Mouse (Mus musculus) neural tube, postnatal 0 days (tissue): Measurements from ENCODE around the gene Scaf4. TPM values are rescaled to one million over a fixed set of nuclear protein-coding genes. Genes with fewer than 3 reads are reported as not detected.

Source experiments
- polyA plus RNA-seq: library from polyadenylated mRNA; unstranded; fragments of >200 nt; fragmentation: Nextera tagmentation; extraction: Ambion mirVana; gene quantifications from 2 replicates; pipeline ENCODE4 v1.2.1, GENCODE M21; 2015

The Scaf4 gene
- polyA plus RNA-seq: 15.2 and 19.2 TPM in 2 replicates

DNA sequence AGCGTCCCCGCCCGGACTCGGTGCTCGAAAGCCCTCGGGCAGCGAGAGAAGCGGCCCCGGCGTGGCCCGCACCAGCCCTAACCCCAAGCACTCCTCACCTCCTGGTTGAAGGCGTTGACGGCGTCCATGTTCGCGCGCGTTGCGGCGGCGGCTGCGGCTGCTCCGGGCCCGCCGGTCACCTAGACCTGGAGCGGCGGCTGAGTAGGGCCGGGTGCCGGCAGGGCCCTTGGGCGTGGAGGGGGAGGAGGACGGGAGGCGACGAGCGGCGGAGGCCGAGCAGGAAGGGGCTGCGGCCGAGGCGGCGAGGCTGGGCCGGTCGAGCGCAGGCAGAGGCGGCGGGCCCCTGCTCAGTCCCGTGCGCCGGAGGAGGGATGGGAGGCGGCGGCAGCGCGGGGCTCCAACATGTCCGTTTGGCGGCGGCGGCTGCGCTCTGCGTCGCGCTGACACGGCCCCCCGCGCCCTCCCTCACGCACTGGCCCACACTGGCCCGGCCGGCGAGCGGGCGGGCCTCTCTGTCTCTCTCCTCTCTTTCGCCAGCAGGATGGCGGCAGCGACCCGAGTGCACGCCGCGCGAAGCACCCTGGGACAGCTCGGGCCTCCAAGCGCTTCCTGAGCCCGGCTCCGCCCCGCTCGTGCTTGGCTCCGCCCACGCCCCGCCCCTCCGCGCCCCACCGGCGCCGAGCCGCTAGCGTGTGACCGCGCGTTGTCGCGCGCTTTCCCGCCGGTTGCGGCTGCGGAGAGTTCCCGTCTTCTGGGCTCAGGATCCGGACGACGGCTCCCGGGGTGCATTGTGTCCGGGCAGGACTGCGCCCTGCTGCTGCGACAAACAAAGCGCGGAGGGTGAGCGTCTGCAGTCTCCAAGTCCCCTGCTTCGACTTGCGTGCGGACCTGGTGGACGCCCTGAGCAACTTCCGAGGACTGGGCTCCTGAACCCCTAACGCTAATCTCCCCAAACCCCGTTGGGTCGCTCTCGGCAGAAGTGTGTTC lies at the start of gene Scaf4:
Scaf4 (minus strand) TSS at position 599 of the 987 bp plus-strand sequence.

DNA sequence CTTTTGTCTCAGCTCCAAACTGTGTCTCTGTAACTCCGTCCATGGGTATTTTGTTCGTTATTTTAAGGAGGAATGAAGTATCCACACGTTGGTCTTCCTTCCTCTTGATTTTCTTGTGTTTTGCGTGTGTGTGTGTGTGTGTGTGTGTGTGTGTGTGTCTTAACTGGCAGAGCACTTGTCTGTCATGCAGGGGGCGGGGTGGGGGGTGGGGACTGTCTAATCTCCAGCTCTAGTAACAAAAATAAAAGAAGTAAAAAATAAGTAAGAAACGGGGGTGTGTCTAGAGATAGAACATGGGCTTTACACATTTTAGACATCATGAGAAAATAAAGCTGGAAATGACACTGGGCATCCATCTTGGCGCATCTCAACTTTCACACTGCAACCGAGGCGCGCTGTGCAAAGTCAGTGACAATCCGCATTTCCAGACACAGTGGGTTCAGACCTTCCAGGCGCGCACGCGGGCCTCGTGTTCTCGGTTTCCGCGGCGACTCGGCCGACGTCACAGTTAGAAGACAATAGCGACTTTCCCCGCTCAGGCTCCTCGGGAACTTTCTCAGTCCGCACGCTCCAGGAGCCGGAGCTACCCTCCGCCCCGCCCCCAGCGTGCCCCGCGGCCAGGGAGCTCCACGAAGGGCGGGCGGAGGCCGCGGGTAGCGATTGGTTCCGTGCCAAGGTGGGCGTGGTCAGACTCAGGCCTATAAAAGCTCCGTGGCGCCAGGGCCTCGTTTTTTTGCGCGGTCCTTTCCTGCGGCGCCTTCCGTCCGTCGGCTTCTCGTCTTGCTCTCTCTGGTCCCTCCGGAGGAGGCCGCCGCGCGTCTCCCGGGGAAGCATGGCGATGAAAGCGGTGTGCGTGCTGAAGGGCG lies 64.0 kb downstream of the Scaf4 start, which contains the start of gene Sod1:
Sod1 (plus strand) TSS at position 729 of the 866 bp plus-strand sequence.

Other genes starting within 250 kb of the Scaf4 start
- gene Tiam1, start 140.7 kb downstream of the Scaf4 start, polyA plus RNA-seq: 18.8 and 19.4 TPM in 2 replicates
- 1,237 and 1,246 TPM in 2 replicates for gene Sod1, start 63.7 kb downstream of the Scaf4 start, polyA plus RNA-seq
- gene Hunk, start 101.5 kb upstream of the Scaf4 start, polyA plus RNA-seq: 4.3 TPM in 2 replicates